Mouse (Mus musculus) testis, adult 2 months (tissue): ENCODE measurements around the gene Nlrc5.

Experiments used
- CTCF ChIP-seq: fragments of 200-500 bp; IDR thresholded peaks from 2 replicates; pipeline ENCODE4 v1.5.1; 2012; ENCODE audit warnings: low read depth, mild to moderate bottlenecking, inconsistent platforms, low read length, moderate library complexity; ENCODE audit not compliant: control insufficient read depth, insufficient read depth, insufficient replicate concordance
- POLR2A ChIP-seq: fragments of 200-500 bp; IDR thresholded peaks from 2 replicates; pipeline ENCODE4 v1.6.1; 2012; ENCODE audit warnings: low read depth, mild to moderate bottlenecking, inconsistent platforms, low read length, moderate library complexity; ENCODE audit not compliant: control insufficient read depth

DNA sequence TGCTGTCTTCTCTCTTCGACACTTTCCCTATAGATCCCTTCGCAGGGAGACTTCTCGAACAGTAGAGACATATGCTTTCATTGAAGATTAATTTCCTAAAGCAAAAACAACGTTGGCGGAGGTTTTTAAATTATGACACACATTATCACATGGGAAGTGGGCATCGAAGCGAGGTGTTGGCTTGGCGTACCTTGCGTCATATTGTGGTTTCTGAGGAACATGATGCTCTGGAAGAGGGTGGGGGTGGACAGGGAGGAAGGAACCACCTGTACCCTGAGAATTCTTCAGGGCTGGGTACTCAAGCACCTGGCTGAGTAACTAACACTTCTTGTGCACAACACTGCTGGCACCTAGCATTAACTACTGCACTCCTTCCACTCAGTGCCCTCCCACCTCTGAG, 90.4 kb downstream of the Nlrc5 start:
- no peak for TF ChIP-seq CTCF
- TF ChIP-seq POLR2A, result no peak
